Mouse (Mus musculus) liver, embryonic 12.5 days (tissue): ENCODE measurements around the gene Gm14391. TPM values are rescaled to one million over a fixed set of nuclear protein-coding genes. Genes with fewer than 3 reads are reported as not detected.
"Not testable (repeated sequence)": the region's sequence is repeated elsewhere in the genome, so short reads cannot be mapped to it uniquely, and the experiment has no call there.

ENCODE experiments used
- ATAC-seq: fragments of 200-750 bp; cut with Nextera tagmentation; 2 replicates; pipeline ENCODE4 v1.8.0; 2017; ENCODE audit warnings: moderate number of reproducible peaks, mild to moderate bottlenecking, moderate library complexity
- H3K27ac ChIP-seq: fragments of 300-500 bp; sonication (generic); 2 replicates; pipeline ENCODE4 v1.5.1; 2016; ENCODE audit warnings: mild to moderate bottlenecking
- H3K27me3 ChIP-seq: fragments of 300-500 bp; sonication (generic); replicated peaks from 2 replicates; pipeline ENCODE4 v1.6.1; 2016; ENCODE audit warnings: mild to moderate bottlenecking, moderate library complexity
- H3K36me3 ChIP-seq: fragments of 300-500 bp; sonication (generic); 2 replicates; pipeline ENCODE4 v1.6.1; 2016; ENCODE audit warnings: mild to moderate bottlenecking, moderate library complexity
- H3K4me1 ChIP-seq: fragments of 300-500 bp; sonication (generic); 2 replicates; pipeline ENCODE4 v1.6.1; 2016
- H3K4me2 ChIP-seq: fragments of 300-500 bp; sonication (generic); 2 replicates; pipeline ENCODE4 v1.6.1; 2016; ENCODE audit warnings: mild to moderate bottlenecking, moderate library complexity
- H3K4me3 ChIP-seq: fragments of 300-500 bp; sonication (generic); 2 replicates; pipeline ENCODE4 v1.5.1; 2016; ENCODE audit warnings: mild to moderate bottlenecking, moderate library complexity
- H3K9ac ChIP-seq: fragments of 300-500 bp; sonication (generic); 2 replicates; pipeline ENCODE4 v1.6.1; 2016; ENCODE audit warnings: mild to moderate bottlenecking, moderate library complexity
- H3K9me3 ChIP-seq: fragments of 300-500 bp; sonication (generic); replicated peaks from 2 replicates; pipeline ENCODE4 v1.6.1; 2016; ENCODE audit warnings: mild to moderate bottlenecking, moderate library complexity
- WGBS: fragments of 180-500 bp; shearing (Covaris S2); methylation state at CpG from one replicate; pipeline ENCODE4 v1.1.7; 2016; ENCODE audit not compliant: insufficient replicate concordance; 5-methylcytosine and 5-hydroxymethylcytosine counted together
- polyA plus RNA-seq: library from polyadenylated mRNA; unstranded; fragments of >200 nt; fragmentation: Nextera tagmentation; extraction: Ambion mirVana; gene quantifications from 2 replicates; pipeline ENCODE4 v1.2.1, GENCODE M21; 2016

Gm14391 gene
- polyA plus RNA-seq, 1 experiment from 2014 or later: 2.0 TPM

- not testable (repeated sequence) for H3K4me1 ChIP-seq, H3K27me3 ChIP-seq, H3K9me3 ChIP-seq, H3K36me3 ChIP-seq, ATAC-seq, H3K27ac ChIP-seq
- Histone ChIP-seq H3K4me2 (peak within 1 kb of the TSS; percentile 55), H3K9ac (peak within 1 kb of the TSS; percentile 44; the same call in 1 of the 2 replicates), H3K4me3 (peak within 1 kb of the TSS; percentile 54)
- WGBS: 6% methylated on average over 1 of the region's 2 CpGs
These were observed 64.8 kb downstream of the Gm14391 start, which contains the start of gene Gm14399 for GRCm38 (mm10) chr2:175141993-175142295. TSS of gene Gm14399 (minus strand) at chr2:175142012.

- 3% methylated on average over 25 of the region's 25 CpGs for WGBS
These were observed 65.4 kb downstream of the Gm14391 start for GRCm38 (mm10) chr2:175141118-175141992.

More at GRCm38 (mm10) chr2:175141118-175141992, 65.4 kb downstream of the Gm14391 start:
- Histone ChIP-seq H3K4me2 (peak overlapping the region; percentile 55), H3K9ac (peak overlapping the region; percentile 44; the same call in 1 of the 2 replicates), H3K4me3 (peak overlapping the region; percentile 54)
- not testable (repeated sequence) for H3K27ac ChIP-seq, H3K4me1 ChIP-seq, ATAC-seq, H3K9me3 ChIP-seq, H3K27me3 ChIP-seq, H3K36me3 ChIP-seq

Other genes starting within 250 kb of the Gm14391 start
- gene Gm14444, start 196.7 kb downstream of the Gm14391 start, polyA plus RNA-seq: not detected in 2 replicates
- gene Gm14393, start 139.1 kb downstream of the Gm14391 start, polyA plus RNA-seq: 0.44 TPM in 1 of 2 replicates, not detected in the other
- gene Gm14399, start 64.9 kb downstream of the Gm14391 start, polyA plus RNA-seq: 2.0 and 3.4 TPM in 2 replicates
- 0.12 and 0.20 TPM in 2 replicates for gene Gm14443, start 31.0 kb downstream of the Gm14391 start, polyA plus RNA-seq
- gene Gm14440, start 68.2 kb upstream of the Gm14391 start, polyA plus RNA-seq: not detected in 2 replicates
- 8.0 and 8.3 TPM in 2 replicates for gene Gm4631, start 131.3 kb upstream of the Gm14391 start, polyA plus RNA-seq
- gene Zfp968, start 165.5 kb upstream of the Gm14391 start, polyA plus RNA-seq: 1.7 and 2.2 TPM in 2 replicates
- 2.9 and 3.3 TPM in 2 replicates for gene Gm4724, start 228.9 kb upstream of the Gm14391 start, polyA plus RNA-seq